Mouse (Mus musculus) liver, embryonic 14.5 days (tissue): ENCODE measurements at regions not wholly inside any gene's neighbourhood (a gene's known extent, or its start where the extent isn't known, plus 50 kb on each side); places are given as distances from the start of the nearest gene placed in this dataset.

ENCODE experiments used
- CTCF ChIP-seq: IDR thresholded peaks from 2 replicates; pipeline ENCODE4 v1.5.1; 2016; ENCODE audit warnings: antibody characterized with exemption, low read depth, control low read depth
- EP300 ChIP-seq: IDR thresholded peaks from 2 replicates; pipeline ENCODE4 v1.6.1; 2016; ENCODE audit warnings: antibody characterized with exemption, low read depth

GRCm38 (mm10) chr8:115562362-115562761 is 145.2 kb downstream of the Maf start:
- TF ChIP-seq EP300 (no peak), CTCF (no peak)
